Mouse (Mus musculus): ENCODE measurements around the gene Abhd17b.
A peak's percentile ranks its signal among the peaks of the same experiment; 100 is the strongest.

Abhd17b gene

GRCm38 (mm10) chr19:21733176-21733575 lies 80.2 kb downstream of the Abhd17b start:
- DNase-seq: no peak

- peak; percentile 41 to 70 for DNase-seq
Measured at GRCm38 (mm10) chr19:21734112-21734511, 81.1 kb downstream of the Abhd17b start.
